Mouse (Mus musculus): ENCODE data around the gene Gm45753. TPM values are rescaled to one million over a fixed set of nuclear protein-coding genes. Genes with fewer than 3 reads are reported as not detected.

The Gm45753 gene
- total RNA-seq, 2 experiments from 2014 or later = not detected

Other genes starting within 250 kb of the Gm45753 start
- gene Mtnr1a, start 239.3 kb downstream of the Gm45753 start, total RNA-seq (2015; ENCODE audit: low replicate concordance) = not detected in 2 replicates
- gene Mtnr1a, start 239.3 kb downstream of the Gm45753 start, total RNA-seq (2017; ENCODE audit: low replicate concordance) = not detected in 2 replicates
- gene F11, start 46.4 kb downstream of the Gm45753 start, total RNA-seq (2015; ENCODE audit: low replicate concordance) = not detected in 2 replicates
- not detected in 2 replicates for gene F11, start 46.4 kb downstream of the Gm45753 start, total RNA-seq (2017; ENCODE audit: low replicate concordance)
- not detected in 2 replicates for gene Klkb1, start 13.6 kb downstream of the Gm45753 start, total RNA-seq (2015; ENCODE audit: low replicate concordance)
- not detected in 2 replicates for gene Klkb1, start 13.6 kb downstream of the Gm45753 start, total RNA-seq (2017; ENCODE audit: low replicate concordance)
- 2.3 and 3.3 TPM in 2 replicates for gene Cyp4v3, start 24.8 kb upstream of the Gm45753 start, total RNA-seq (2015; ENCODE audit: low replicate concordance)
- gene Cyp4v3, start 24.8 kb upstream of the Gm45753 start, total RNA-seq (2017; ENCODE audit: low replicate concordance) = 2.0 TPM in 2 replicates
- 0.42 TPM in 1 of 2 replicates, not detected in the other for gene Fam149a, start 73.8 kb upstream of the Gm45753 start, total RNA-seq (2015; ENCODE audit: low replicate concordance)
- gene Fam149a, start 73.8 kb upstream of the Gm45753 start, total RNA-seq (2017; ENCODE audit: low replicate concordance) = 0.34 TPM in 1 of 2 replicates, not detected in the other
- not detected in 2 replicates for gene Tlr3, start 102.6 kb upstream of the Gm45753 start, total RNA-seq (2015; ENCODE audit: low replicate concordance)
- 0.09 and 0.28 TPM in 2 replicates for gene Tlr3, start 102.6 kb upstream of the Gm45753 start, total RNA-seq (2017; ENCODE audit: low replicate concordance)
- 0.42 TPM in 1 of 2 replicates, not detected in the other for gene Sorbs2, start 199.3 kb upstream of the Gm45753 start, total RNA-seq (2015; ENCODE audit: low replicate concordance)
- gene Sorbs2, start 199.3 kb upstream of the Gm45753 start, total RNA-seq (2017; ENCODE audit: low replicate concordance) = 0.09 TPM in 1 of 2 replicates, not detected in the other

Measured in erythroblast, adult 5-6 weeks (primary cell).